Mouse (Mus musculus) kidney, adult 2 months (tissue): ENCODE data around the gene Zfp598.

Experiments used
- CTCF ChIP-seq: fragments of 200-500 bp; conservative IDR thresholded peaks from 2 replicates; pipeline ENCODE4 v1.5.1; 2011; ENCODE audit warnings: low read depth, mild to moderate bottlenecking, control low read depth, low read length, moderate library complexity, mixed read lengths; ENCODE audit not compliant: insufficient read depth, insufficient read length
- POLR2A ChIP-seq: fragments of 200-500 bp; IDR thresholded peaks from one replicate; pipeline ENCODE4 v1.6.1; 2011; ENCODE audit warnings: low read depth, low read length, control low read depth

GRCm38 (mm10) chr17:24717943-24718342 is 48.5 kb downstream of the Zfp598 start, which contains the start of the genes Rnf151 and Rps2:
- TF ChIP-seq POLR2A (no peak), CTCF (no peak)
